Comparison of ENCODE assay signal across 8 mouse cellular contexts in the genomic region with DNA sequence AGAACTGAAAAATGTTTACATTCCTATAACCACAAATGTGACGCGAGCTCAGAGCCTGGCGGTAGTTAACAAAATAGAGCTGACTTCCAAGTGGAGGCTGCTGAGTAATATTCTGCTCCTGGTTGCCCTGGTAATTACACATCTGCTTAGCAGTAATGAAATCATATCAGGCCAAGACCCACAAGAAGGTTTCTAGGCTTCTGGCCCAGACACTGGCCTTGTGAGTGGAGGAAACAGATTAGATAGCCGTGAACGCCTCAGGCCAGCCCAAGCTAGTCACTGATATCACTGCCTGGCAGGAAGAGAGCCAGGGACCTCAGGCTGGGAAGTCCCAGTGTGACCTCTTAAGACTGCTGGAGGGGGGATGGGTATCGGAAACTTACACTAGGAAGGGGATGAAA. TPM values are rescaled to one million over a fixed set of nuclear protein-coding genes. Genes with fewer than 3 reads are reported as not detected.
A peak's percentile ranks its signal among the peaks of the same experiment; 100 is the strongest.
DNase-seq lines count a peak whose midpoint lies in the region; ATAC-seq and TF ChIP-seq lines count a peak whose summit lies in the region.

No protein-coding gene starts in this region.

- TF ChIP-seq EP300 in liver, embryonic 14.5 days (IDR thresholded peaks at IDR 0.05; ENCODE audit: low read depth): peak; percentile 73

- peak; percentile 96 for DNase-seq in ovary, adult 18-20 months (ENCODE audit: low spot score)
- DNase-seq in ovary, postnatal 10 days (ENCODE audit: low spot score): no peak
- peak; percentile 57 for DNase-seq in gastrocnemius, postnatal 10 days
- peak; percentile 38 for DNase-seq in hindbrain, postnatal 0 days (ENCODE audit: low spot score)
- DNase-seq in liver, embryonic 14.5 days (ENCODE audit: low read depth in 3 of 3, low spot score in 3 of 3): peak; percentile 58 to 73 (median 61)
- DNase-seq in neural tube, embryonic 11.5 days (ENCODE audit: low spot score): peak; percentile 33
- no peak for DNase-seq in thymus, postnatal 0 days (ENCODE audit: low spot score)
- DNase-seq in natural killer cell, adult 2 months (ENCODE audit: low spot score in 2 of 2): no peak

- H3K4me1 ChIP-seq in hindbrain, postnatal 0 days (ENCODE audit: insufficient read depth, low read length): no peaks in the 10 kb centered on the region
- peaks cover 13 to 34% of the 10 kb centered on the region in 2 experiments for H3K4me1 ChIP-seq in liver, embryonic 14.5 days (replicated peaks; ENCODE audit: control insufficient read depth in 2 of 2, insufficient read depth in 2 of 2, low read length in 1 of 2)
- H3K4me1 ChIP-seq in neural tube, embryonic 11.5 days (ENCODE audit: control insufficient read depth, insufficient read depth, low read length): 0 out of 2 replicates have a peak, but pooled peaks cover 3% of the 10 kb centered on the region

- peak overlapping the region; percentile 48; the same call in 1 of the 2 replicates for H3K27ac ChIP-seq in hindbrain, postnatal 0 days
- H3K27ac ChIP-seq in liver, embryonic 14.5 days: no peak overlapping the region
- no peak overlapping the region for H3K27ac ChIP-seq in neural tube, embryonic 11.5 days (ENCODE audit: low read depth, low read length)

- no peak overlapping the region for H3K4me2 ChIP-seq in hindbrain, postnatal 0 days (ENCODE audit: low read depth, low read length)
- H3K4me2 ChIP-seq in liver, embryonic 14.5 days (ENCODE audit: low read depth): peak overlapping the region; percentile 20; the same call in 1 of the 2 replicates
- H3K4me2 ChIP-seq in neural tube, embryonic 11.5 days (ENCODE audit: low read depth): no peak overlapping the region

- ATAC-seq in hindbrain, postnatal 0 days: no peak
- peak; percentile 89 for ATAC-seq in liver, embryonic 14.5 days (ENCODE audit: insufficient read depth)
- no peak for ATAC-seq in neural tube, embryonic 11.5 days (ENCODE audit: insufficient read depth, low FRiP score, low TSS enrichment)

- no peak overlapping the region for H3K9ac ChIP-seq in hindbrain, postnatal 0 days (replicated peaks; ENCODE audit: low read length)
- no peak overlapping the region for H3K9ac ChIP-seq in liver, embryonic 14.5 days (replicated peaks)
- no peak overlapping the region for H3K9ac ChIP-seq in neural tube, embryonic 11.5 days (ENCODE audit: low read length)

- TF ChIP-seq CTCF in hindbrain, postnatal 0 days (IDR thresholded peaks at IDR 0.05; ENCODE audit: low read depth): no peak
- TF ChIP-seq CTCF in liver, embryonic 14.5 days (IDR thresholded peaks at IDR 0.05; ENCODE audit: low read depth): no peak

- 33% methylated on average over 6 of the region's 6 CpGs for WGBS in hindbrain, postnatal 0 days
- WGBS in liver, embryonic 14.5 days (ENCODE audit: insufficient replicate concordance): 8% methylated on average over 6 of the region's 6 CpGs
- 47% methylated on average over 6 of the region's 6 CpGs for WGBS in neural tube, embryonic 11.5 days

- H3K36me3 ChIP-seq in hindbrain, postnatal 0 days (ENCODE audit: insufficient read depth, low read length): no peaks in the 10 kb centered on the region
- no peaks in the 10 kb centered on the region for H3K36me3 ChIP-seq in liver, embryonic 14.5 days (replicated peaks; ENCODE audit: control insufficient read depth, insufficient read depth, low read depth)
- H3K36me3 ChIP-seq in neural tube, embryonic 11.5 days (ENCODE audit: control insufficient read depth, insufficient read depth, low read length): no peaks in the 10 kb centered on the region

- no peak overlapping the region for H3K4me3 ChIP-seq in hindbrain, postnatal 0 days (ENCODE audit: low read length)
- H3K4me3 ChIP-seq in liver, embryonic 14.5 days (ENCODE audit: insufficient read depth in 1 of 2, low read depth in 2 of 2, low read length in 2 of 2): no peak overlapping the region
- H3K4me3 ChIP-seq in neural tube, embryonic 11.5 days (ENCODE audit: low read depth, low read length): no peak overlapping the region

- no peaks in the 10 kb centered on the region for H3K27me3 ChIP-seq in hindbrain, postnatal 0 days (ENCODE audit: insufficient read depth, low read length)
- H3K27me3 ChIP-seq in liver, embryonic 14.5 days (ENCODE audit: control insufficient read depth, insufficient read depth, low read length): no peaks in the 10 kb centered on the region
- no peaks in the 10 kb centered on the region for H3K27me3 ChIP-seq in neural tube, embryonic 11.5 days (ENCODE audit: control insufficient read depth, insufficient read depth, low read length)

- no peaks in the 10 kb centered on the region for H3K9me3 ChIP-seq in hindbrain, postnatal 0 days (ENCODE audit: low read length)
- H3K9me3 ChIP-seq in liver, embryonic 14.5 days (ENCODE audit: control insufficient read depth, low read length): no peaks in the 10 kb centered on the region
- H3K9me3 ChIP-seq in neural tube, embryonic 11.5 days (ENCODE audit: control insufficient read depth, low read length): no peaks in the 10 kb centered on the region

RNA-seq across cellular contexts. Expression of a gene that starts 27.6 kb away (rescaled TPM):
- 10 to 100 TPM; 23.1 to 29.7 TPM for total RNA-seq in gastrocnemius, postnatal 10 days (2021)
- total RNA-seq in hindbrain, postnatal 0 days (2014; rRNA removed): 27.2 and 28.4 TPM in 2 replicates
- polyA plus RNA-seq in hindbrain, postnatal 0 days (2015; fragmentation: Nextera tagmentation; extraction: Ambion mirVana): 39.6 and 46.8 TPM in 2 replicates
- polyA plus RNA-seq in liver, embryonic 14.5 days (2012; rRNA removed): 3.6 and 6.7 TPM in 2 replicates
- 14.8 TPM in 2 replicates for polyA plus RNA-seq in liver, embryonic 14.5 days (2014; fragmentation: Nextera tagmentation; extraction: Ambion mirVana)
- polyA plus RNA-seq in neural tube, embryonic 11.5 days (2014; fragmentation: Nextera tagmentation; extraction: Ambion mirVana): 102 and 106 TPM in 2 replicates
- 154 and 168 TPM in 2 replicates for polyA plus RNA-seq in thymus, postnatal 0 days (2015; fragmentation: Nextera tagmentation; extraction: Ambion mirVana)

Comparison
In these comparisons a context has a peak if more than half of its experiments do, and no peak if none do; other contexts are left out.
1. DNase-seq: peak in ovary, adult 18-20 months (single experiment), gastrocnemius, postnatal 10 days (single experiment), hindbrain, postnatal 0 days (single experiment), liver, embryonic 14.5 days (3 of 3) and neural tube, embryonic 11.5 days (single experiment); none in ovary, postnatal 10 days (single experiment), thymus, postnatal 0 days (single experiment) and natural killer cell, adult 2 months (0 of 2).